Mouse (Mus musculus) lung, embryonic 16.5 days (tissue): Measurements from ENCODE around the gene Alkbh1. TPM values are rescaled to one million over a fixed set of nuclear protein-coding genes. Genes with fewer than 3 reads are reported as not detected.

ENCODE experiments used
- ATAC-seq: fragments of 200-750 bp; cut with Nextera tagmentation; 2 replicates; pipeline ENCODE4 v1.8.0; 2017; ENCODE audit warnings: low read depth, mild to moderate bottlenecking, moderate library complexity
- H3K27ac ChIP-seq: fragments of 300-500 bp; sonication (generic); 2 replicates; pipeline ENCODE4 v1.5.1; 2014; ENCODE audit warnings: mild to moderate bottlenecking, control low read depth, low read length
- H3K27me3 ChIP-seq: fragments of 300-500 bp; sonication (generic); 2 replicates; pipeline ENCODE4 v1.6.1; 2014; ENCODE audit warnings: low read depth, low read length, mixed read lengths; ENCODE audit not compliant: control insufficient read depth, insufficient read depth
- H3K36me3 ChIP-seq: fragments of 300-500 bp; sonication (generic); 2 replicates; pipeline ENCODE4 v1.6.1; 2014; ENCODE audit warnings: low read length; ENCODE audit not compliant: control insufficient read depth, insufficient read depth
- H3K4me1 ChIP-seq: fragments of 300-500 bp; sonication (generic); replicated peaks from 2 replicates; pipeline ENCODE4 v1.6.1; 2014; ENCODE audit warnings: low read length, mixed read lengths; ENCODE audit not compliant: control insufficient read depth, insufficient read depth
- H3K4me2 ChIP-seq: fragments of 300-500 bp; sonication (generic); 2 replicates; pipeline ENCODE4 v1.6.1; 2014; ENCODE audit warnings: low read depth, low read length, control low read depth
- H3K4me3 ChIP-seq: fragments of 300-500 bp; sonication (generic); 2 replicates; pipeline ENCODE4 v1.5.1; 2014; ENCODE audit warnings: mild to moderate bottlenecking, low read length, control low read depth
- H3K9ac ChIP-seq: fragments of 300-500 bp; sonication (generic); 2 replicates; pipeline ENCODE4 v1.6.1; 2014; ENCODE audit warnings: low read length, control low read depth
- H3K9me3 ChIP-seq: fragments of 300-500 bp; sonication (generic); 2 replicates; pipeline ENCODE4 v1.6.1; 2016; ENCODE audit warnings: low read length; ENCODE audit not compliant: control insufficient read depth
- WGBS: fragments of 180-500 bp; shearing (Covaris S2); extraction: QIAGEN DNeasy Blood & Tissue Kit; methylation state at CpG from one replicate; pipeline ENCODE4 v1.1.7; 2014; 5-methylcytosine and 5-hydroxymethylcytosine counted together
- polyA plus RNA-seq: library from polyadenylated mRNA; unstranded; fragments of >200 nt; fragmentation: Nextera tagmentation; extraction: Ambion mirVana; gene quantifications from 2 replicates; pipeline ENCODE4 v1.2.1, GENCODE M21; 2015

Gene Alkbh1
- polyA plus RNA-seq, 1 experiment from 2014 or later: 52.3 TPM

- Histone ChIP-seq H3K9me3 (no peaks in the 10 kb centered on the region), H3K4me1 (peaks cover 6% of the 10 kb centered on the region; the same call in 1 of the 2 replicates), H3K27ac (peak overlapping the region; percentile 70), H3K27me3 (no peaks in the 10 kb centered on the region), H3K4me3 (peak overlapping the region; percentile 21), H3K9ac (peak overlapping the region; percentile 33; the same call in 1 of the 2 replicates), H3K36me3 (no peaks in the 10 kb centered on the region), H3K4me2 (peak overlapping the region; percentile 46)
- peak; percentile 80 for ATAC-seq
- 21% methylated on average over 21 of the region's 21 CpGs for WGBS
Observed at GRCm38 (mm10) chr12:87407869-87408605, 35.8 kb downstream of the Alkbh1 start.

DNA sequence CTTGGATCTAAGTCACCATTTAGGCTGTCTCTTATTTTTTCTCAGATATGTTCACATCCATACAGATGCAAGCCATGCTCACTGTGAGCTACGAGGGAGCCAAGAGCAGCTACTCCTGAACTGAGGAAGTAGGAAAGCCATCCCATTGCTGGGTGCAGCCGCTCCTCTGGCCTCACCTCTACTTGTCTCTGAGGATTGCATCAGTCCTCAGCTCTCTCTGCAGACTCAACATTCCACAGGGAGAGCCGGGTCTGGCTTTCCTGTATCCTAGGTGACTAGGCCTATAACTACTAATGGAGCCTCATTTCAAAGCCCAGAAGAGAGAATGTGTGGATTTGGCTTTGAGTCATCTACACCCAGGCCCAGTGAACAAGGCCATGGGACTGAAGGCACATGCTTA, 38.1 kb downstream of the Alkbh1 start:
- no peak overlapping the region for H3K9ac ChIP-seq
- WGBS: 39% methylated on average over 3 of the region's 3 CpGs
- H3K4me2 ChIP-seq: no peak overlapping the region
- peak; percentile 51; the same call in 1 of the 2 replicates for ATAC-seq
- no peaks in the 10 kb centered on the region for H3K27me3 ChIP-seq
- H3K36me3 ChIP-seq: no peaks in the 10 kb centered on the region
- no peak overlapping the region for H3K4me3 ChIP-seq
- no peaks in the 10 kb centered on the region for H3K9me3 ChIP-seq
- H3K27ac ChIP-seq: no peak overlapping the region
- peaks cover 6% of the 10 kb centered on the region; the same call in 1 of the 2 replicates for H3K4me1 ChIP-seq

DNA sequence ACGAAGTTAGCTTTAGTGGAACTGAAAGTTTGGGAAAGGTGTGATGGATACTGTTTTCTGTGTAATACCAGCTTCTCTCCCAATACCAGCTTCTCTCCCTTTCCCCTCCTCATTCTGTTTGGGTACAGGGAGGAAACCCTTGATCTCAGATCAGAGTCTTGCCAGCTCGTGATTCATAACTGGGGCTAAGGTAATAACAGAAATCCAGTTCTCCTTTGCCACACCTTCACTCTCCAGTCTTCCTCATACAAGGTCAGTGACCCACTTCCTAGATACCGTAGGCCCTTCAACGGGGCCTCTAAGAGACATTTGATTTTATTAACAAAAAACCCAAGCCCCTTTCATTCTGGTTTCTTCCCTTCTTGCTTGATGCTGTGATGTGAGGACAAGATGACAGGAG, 38.7 kb downstream of the Alkbh1 start:
- no peak for ATAC-seq
- 70% methylated on average over 4 of the region's 4 CpGs for WGBS
- Histone ChIP-seq H3K4me1 (peaks cover 6% of the 10 kb centered on the region; the same call in 1 of the 2 replicates), H3K9ac (no peak overlapping the region), H3K4me2 (no peak overlapping the region), H3K27me3 (no peaks in the 10 kb centered on the region), H3K27ac (no peak overlapping the region), H3K9me3 (no peaks in the 10 kb centered on the region), H3K4me3 (no peak overlapping the region), H3K36me3 (no peaks in the 10 kb centered on the region)

DNA sequence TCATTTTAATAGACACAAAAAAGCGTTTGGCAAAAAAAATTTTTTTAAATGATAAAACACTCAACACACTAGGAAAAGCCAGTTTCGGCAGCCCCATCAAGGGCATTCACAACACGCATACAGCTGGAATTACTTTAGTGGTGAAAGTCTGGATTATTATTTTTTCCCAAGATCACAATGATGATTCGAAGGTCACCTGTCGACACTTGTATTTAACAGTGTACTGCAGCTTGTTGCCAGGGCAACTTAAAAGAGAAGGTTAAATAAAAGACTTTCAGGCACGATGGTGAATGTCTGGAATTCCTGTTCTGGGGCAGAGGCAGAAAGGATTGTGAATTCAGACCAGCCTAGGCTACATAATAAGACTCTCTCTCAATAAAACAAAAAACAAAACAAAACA, 41.9 kb downstream of the Alkbh1 start:
- Histone ChIP-seq H3K4me3 (no peak overlapping the region), H3K36me3 (no peaks in the 10 kb centered on the region), H3K9ac (no peak overlapping the region), H3K4me1 (0 out of 2 replicates have a peak, but pooled peaks cover 3% of the 10 kb centered on the region), H3K4me2 (no peak overlapping the region), H3K27me3 (no peaks in the 10 kb centered on the region), H3K9me3 (no peaks in the 10 kb centered on the region), H3K27ac (no peak overlapping the region)
- WGBS: 39% methylated on average over 6 of the region's 6 CpGs
- 0 out of 2 replicates have a peak, but pooled peaks have one; percentile 40 for ATAC-seq

- no peaks in the 10 kb centered on the region for H3K4me1 ChIP-seq
- H3K27me3 ChIP-seq: no peaks in the 10 kb centered on the region
- whole genome bisulfite sequencing: 75% methylated on average over 10 of the region's 10 CpGs
- no peak for ATAC-seq
- H3K9me3 ChIP-seq: no peaks in the 10 kb centered on the region
- H3K27ac ChIP-seq: no peak overlapping the region
- H3K4me3 ChIP-seq: no peak overlapping the region
- no peaks in the 10 kb centered on the region for H3K36me3 ChIP-seq
- H3K4me2 ChIP-seq: no peak overlapping the region
- H3K9ac ChIP-seq: no peak overlapping the region
Observed at GRCm38 (mm10) chr12:87399119-87399819, 44.5 kb downstream of the Alkbh1 start.

DNA sequence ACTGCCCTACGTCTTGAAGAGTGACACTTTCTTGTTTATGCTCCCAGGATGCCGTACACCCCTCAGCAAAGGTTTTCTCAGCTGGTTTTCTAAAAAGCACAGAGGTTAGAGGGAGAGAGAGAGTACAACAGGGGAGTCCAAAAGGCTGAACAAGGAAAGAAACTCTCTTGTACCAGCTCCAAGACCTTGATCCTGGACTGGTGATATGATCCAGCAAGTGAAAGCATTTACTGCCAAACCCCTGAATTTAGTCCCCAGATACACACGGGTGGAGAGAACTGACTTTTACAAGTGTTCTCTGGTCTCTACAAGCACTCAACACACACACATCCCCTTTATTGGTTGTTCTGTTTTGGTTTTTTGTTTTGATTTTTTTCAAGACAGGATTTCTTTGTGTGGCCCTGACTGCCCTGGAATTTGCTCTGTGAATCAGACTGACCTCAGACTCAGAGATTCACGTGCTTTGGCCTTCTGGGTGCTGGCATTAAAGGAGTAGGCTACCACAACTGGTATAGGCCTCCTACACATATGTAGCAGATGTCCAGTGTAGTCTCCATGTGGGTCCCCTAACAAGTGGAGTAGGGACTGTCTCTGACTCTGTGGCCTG, 45.9 kb downstream of the Alkbh1 start:
- Histone ChIP-seq H3K9me3 (no peaks in the 10 kb centered on the region), H3K27ac (no peak overlapping the region), H3K36me3 (no peaks in the 10 kb centered on the region), H3K27me3 (no peaks in the 10 kb centered on the region), H3K9ac (no peak overlapping the region), H3K4me2 (no peak overlapping the region), H3K4me1 (no peaks in the 10 kb centered on the region), H3K4me3 (no peak overlapping the region)
- 64% methylated on average over 4 of the region's 4 CpGs for WGBS
- no peak for ATAC-seq

DNA sequence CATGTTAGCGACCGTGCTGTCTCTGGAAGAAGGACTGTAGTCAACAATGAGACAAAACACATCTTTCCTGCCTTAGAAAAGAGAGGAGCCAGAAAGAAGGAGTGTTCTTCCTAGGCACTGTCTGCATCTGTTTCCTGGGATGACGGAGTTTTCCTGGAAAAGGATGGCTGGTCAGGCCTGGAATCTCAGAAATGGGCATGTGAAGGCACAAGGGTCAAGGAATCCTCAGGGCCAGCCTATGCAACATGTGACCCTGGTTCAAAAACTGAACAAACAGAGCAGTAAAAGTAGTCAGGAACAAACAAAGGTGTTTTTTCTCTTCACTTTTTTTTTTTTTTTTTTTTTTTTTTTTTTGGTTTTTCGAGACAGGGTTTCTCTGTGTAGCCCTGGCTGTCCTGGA, 46.7 kb downstream of the Alkbh1 start:
- Histone ChIP-seq H3K27ac (no peak overlapping the region), H3K27me3 (no peaks in the 10 kb centered on the region), H3K4me1 (no peaks in the 10 kb centered on the region), H3K9me3 (no peaks in the 10 kb centered on the region), H3K9ac (no peak overlapping the region), H3K36me3 (no peaks in the 10 kb centered on the region), H3K4me2 (no peak overlapping the region), H3K4me3 (no peak overlapping the region)
- WGBS: 67% methylated on average over 4 of the region's 4 CpGs
- ATAC-seq: no peak

DNA sequence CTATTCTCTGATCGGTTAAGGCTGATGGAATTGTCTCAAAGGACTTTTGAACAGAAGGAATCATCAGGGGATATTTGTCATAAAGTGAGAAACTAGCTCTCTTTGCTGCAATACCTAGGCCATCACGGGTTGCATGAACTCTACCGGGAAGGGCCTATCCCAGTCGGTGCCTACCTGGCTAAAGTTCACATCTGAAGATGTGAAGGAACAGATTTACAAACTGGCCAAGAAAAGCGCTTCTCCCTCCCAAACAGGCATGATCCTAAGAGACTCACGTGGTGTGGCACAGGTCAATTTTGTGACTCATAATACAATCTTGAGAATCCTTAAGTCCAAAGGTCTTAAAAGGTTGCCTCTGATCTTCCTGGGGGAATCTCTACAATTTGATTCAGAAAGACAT, 49.5 kb downstream of the Alkbh1 start:
- H3K4me2 ChIP-seq: no peak overlapping the region
- H3K36me3 ChIP-seq: no peaks in the 10 kb centered on the region
- no peak overlapping the region for H3K4me3 ChIP-seq
- H3K27ac ChIP-seq: no peak overlapping the region
- no peak for ATAC-seq
- no peaks in the 10 kb centered on the region for H3K4me1 ChIP-seq
- 83% methylated on average over 6 of the region's 6 CpGs for WGBS
- no peaks in the 10 kb centered on the region for H3K27me3 ChIP-seq
- H3K9ac ChIP-seq: no peak overlapping the region
- H3K9me3 ChIP-seq: no peaks in the 10 kb centered on the region

DNA sequence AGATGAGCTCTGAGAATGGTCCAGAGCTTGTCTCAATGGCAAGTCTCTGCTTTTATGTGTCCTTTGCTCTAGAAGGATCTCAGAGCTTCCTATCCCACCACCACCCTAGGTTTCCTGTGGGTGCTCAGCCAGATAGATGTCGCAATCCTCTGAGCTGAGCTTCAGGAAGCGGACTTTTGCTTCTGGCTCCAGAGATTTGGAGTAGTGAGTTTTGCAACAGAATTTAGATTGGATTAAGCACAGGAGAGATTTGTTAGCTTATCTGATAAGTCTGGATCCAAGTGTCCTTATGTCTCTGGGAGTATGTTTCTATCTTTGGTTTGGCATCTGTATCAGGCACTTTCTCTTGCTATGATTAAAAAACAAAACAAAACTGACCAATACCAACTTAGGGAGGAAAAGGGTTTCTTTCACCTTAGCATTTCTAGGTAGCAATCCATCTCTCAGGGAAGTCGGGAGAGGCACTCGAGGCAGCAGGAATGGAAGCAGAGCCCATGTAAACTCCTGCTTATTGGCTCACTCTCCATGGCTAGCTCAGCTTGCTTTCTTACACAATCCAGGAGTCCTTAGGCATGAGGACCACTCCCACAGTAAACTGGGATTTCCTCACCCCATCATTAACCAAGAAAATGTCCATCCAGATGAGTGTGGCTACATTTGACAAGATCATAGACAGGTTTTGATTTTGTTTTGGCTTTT, 50.2 kb downstream of the Alkbh1 start:
- H3K9me3 ChIP-seq: no peaks in the 10 kb centered on the region
- H3K4me1 ChIP-seq: 0 out of 2 replicates have a peak, but pooled peaks cover 2% of the 10 kb centered on the region
- 52% methylated on average over 4 of the region's 4 CpGs for WGBS
- no peaks in the 10 kb centered on the region for H3K27me3 ChIP-seq
- no peak overlapping the region for H3K4me2 ChIP-seq
- no peak overlapping the region for H3K4me3 ChIP-seq
- H3K36me3 ChIP-seq: no peaks in the 10 kb centered on the region
- H3K27ac ChIP-seq: no peak overlapping the region
- no peak overlapping the region for H3K9ac ChIP-seq
- ATAC-seq: peak; percentile 46; the same call in 1 of the 2 replicates
